Mouse (Mus musculus): ENCODE data around the gene Hdac6. TPM values are rescaled to one million over a fixed set of nuclear protein-coding genes. Genes with fewer than 3 reads are reported as not detected.
"Not testable (repeated sequence)": the region's sequence is repeated elsewhere in the genome, so short reads cannot be mapped to it uniquely, and the experiment has no call there.

Hdac6 gene
- total RNA-seq, 2 experiments from 2014 or later, result 5.0 to 5.5 TPM

DNA sequence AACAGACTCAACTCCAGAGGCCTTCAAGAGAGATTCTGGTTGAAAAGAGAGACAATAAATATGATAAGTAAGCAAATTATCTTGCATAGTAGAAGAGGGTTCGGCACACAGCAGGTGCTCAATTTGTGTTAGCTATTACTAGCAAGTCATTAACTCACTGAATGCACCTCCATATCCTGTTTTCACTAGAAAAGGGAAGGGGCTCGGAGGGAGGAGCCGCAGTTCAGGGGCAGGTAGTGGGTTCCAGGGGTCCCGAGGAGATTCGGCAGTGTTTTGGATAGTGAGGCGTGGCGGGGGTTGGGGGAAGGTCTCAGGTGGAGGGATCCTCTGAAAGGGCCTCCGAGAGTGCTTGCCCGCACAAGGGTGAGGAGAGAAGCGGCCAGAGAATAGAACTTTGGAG is 20.6 kb downstream of the Hdac6 start:
- no peak for DNase-seq
- intact Hi-C loops (cut with DNase I; ENCODE audit: low total_unique reads), result no loop called here

DNA sequence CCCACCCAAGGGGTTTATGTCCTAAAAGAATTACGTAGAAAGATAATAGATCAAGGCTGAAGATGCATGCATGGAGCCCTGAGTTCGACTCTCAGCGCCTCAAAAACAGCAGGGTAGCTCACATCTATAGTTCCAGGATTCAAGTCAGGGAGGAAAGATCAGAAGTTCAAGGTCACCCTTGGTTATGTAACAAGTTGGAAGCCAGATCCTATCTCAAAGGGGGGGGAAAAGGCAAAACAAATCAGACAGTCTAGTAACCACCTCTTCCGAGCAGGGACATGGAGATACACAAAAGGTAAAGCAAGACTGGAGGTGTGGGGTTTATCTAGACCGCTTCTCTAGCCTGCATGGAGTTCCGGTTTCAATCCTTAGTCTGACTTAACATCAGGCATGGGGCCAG is 21.4 kb downstream of the Hdac6 start:
- intact Hi-C loops (cut with DNase I; ENCODE audit: low total_unique reads), result no loop called here
- no peak for DNase-seq

DNA sequence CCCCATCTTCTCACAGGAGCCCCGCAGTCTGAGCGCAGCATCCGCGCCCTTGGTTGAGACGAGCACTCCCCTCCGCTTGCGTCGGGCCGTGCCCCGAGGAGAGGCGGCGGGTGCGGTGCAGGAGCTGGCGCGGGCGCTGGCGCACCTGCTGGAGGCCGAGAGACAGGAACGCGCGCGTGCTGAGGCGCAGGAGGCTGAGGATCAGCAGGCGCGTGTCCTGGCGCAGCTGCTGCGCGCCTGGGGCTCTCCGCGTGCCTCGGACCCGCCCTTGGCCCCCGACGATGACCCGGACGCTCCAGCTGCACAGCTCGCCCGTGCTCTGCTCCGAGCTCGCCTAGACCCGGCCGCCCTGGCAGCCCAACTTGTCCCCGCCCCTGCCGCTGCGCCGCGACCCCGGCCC is 25.7 kb downstream of the Hdac6 start:
- intact Hi-C loops (cut with DNase I; ENCODE audit: low total_unique reads), result no loop called here
- no peak for DNase-seq

- intact Hi-C loops (cut with DNase I; ENCODE audit: low total_unique reads), result loop anchor here (5.0 kb wide), 1 partner anchor 98 kb away; the partner anchor contains the start of gene Glod5
- DNase-seq, result no peak
Measured at GRCm38 (mm10) chrX:7919601-7920383, 27.9 kb downstream of the Hdac6 start, which contains the start of gene Pcsk1n. Pcsk1n (plus strand) TSS chrX:7919822.

DNA sequence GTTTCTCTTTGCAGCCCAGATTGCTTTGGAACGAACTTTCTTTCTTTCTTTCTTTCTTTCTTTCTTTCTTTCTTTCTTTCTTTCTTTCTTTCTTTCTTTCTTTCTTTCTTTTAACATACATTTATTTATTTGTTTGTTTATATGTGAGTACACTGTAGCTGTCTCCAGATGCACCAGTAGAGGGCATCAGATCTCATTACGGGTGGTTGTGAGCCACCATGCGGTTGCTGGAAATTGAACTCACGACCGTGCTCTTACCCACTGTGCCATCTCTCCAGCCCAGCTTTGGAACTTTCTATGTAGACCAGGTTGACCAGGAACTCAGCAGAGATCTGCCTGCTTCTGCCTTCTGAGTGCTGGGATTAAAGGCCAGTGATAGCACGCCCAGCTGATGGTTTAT is 29.7 kb downstream of the Hdac6 start:
- intact Hi-C loops (cut with DNase I; ENCODE audit: low total_unique reads), result loop anchor here (5.0 kb wide), 1 partner anchor 99 kb away; the partner anchor contains the start of gene Glod5

DNA sequence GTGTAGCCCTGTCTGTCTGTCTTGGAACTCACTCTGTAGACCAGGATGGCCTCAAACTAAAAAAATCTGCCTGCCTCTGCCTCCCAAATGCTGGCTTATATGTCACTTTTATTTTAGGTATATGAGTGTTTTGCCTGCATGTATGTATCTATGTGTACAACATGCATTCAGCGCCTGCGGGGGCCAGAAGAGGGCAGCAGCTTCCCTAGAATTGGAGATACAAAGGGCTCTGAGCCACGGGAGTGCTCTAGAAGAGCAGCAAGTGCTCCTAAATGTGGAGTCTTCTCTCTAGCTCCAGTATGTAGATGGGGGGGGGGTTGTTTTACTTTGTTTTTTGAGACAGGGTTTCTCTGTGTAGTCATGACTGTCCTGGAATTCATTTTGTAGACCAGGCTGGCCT is 32.0 kb downstream of the Hdac6 start:
- DNase-seq, result not testable (repeated sequence)

More for the DNA sequence above, 29.7 kb downstream of the Hdac6 start:
- DNase-seq, result not testable (repeated sequence)

DNA sequence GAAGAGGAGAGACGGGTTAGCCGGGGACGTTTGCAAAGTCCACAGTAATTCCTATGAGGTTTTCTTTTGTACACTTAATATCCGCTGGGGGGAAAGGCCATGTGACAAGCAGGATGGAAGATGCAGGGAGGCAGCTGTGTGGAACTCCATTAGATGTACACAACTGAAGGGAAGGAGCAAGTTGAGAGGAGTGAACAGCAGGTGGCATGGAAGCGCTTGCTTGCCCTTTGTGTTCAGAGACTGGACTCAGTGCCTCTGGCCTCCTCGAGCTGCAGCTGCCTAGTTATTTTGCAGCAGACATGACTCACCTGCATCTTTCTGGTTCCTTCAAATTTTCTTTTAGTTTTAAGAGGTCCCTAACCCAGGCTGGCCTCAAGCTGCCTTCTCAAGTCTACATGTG is 37.2 kb downstream of the Hdac6 start:
- DNase-seq, result no peak
- intact Hi-C loops (cut with DNase I; ENCODE audit: low total_unique reads), result no loop called here

More for the DNA sequence above, 32.0 kb downstream of the Hdac6 start:
- intact Hi-C loops (cut with DNase I; ENCODE audit: low total_unique reads), result loop anchor here (5.0 kb wide), 1 partner anchor 102 kb away; the partner anchor contains the start of gene Glod5

GRCm38 (mm10) chrX:7909242-7909641 is 38.4 kb downstream of the Hdac6 start, which contains the start of gene Gm10490:
Gm10490 (plus strand) TSS chrX:7909542.
- intact Hi-C loops (cut with DNase I; ENCODE audit: low total_unique reads), result not testable (repeated sequence)

DNA sequence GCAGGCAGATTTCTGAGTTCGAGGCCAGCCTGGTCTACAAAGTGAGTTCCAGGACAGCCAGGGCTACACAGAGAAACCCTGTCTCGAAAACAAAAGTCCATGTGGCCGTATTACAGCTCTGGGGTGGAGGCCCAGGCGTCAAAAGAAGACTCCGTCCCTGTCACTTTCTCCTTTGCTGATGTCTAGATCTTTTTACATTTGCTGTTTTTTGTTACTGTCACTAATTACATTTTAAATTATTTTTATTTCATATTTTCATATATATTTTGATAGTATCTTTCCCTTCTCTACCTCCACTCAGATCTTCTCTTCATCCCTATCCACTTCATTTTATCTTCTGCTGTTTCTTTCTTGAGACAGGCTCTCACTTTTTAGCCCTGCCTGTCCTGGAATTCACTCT is 40.0 kb downstream of the Hdac6 start, which contains the start of gene Gm10491:
Gene Gm10491, minus strand, starts transcription at position 101 of the 400 bp plus-strand sequence.
- intact Hi-C loops (cut with DNase I; ENCODE audit: low total_unique reads), result no loop called here
- no peak for DNase-seq

More at GRCm38 (mm10) chrX:7909242-7909641, 38.4 kb downstream of the Hdac6 start, which contains the start of gene Gm10490:
- not testable (repeated sequence) for DNase-seq

GRCm38 (mm10) chrX:7904441-7904840 is 43.2 kb downstream of the Hdac6 start:
- intact Hi-C loops (cut with DNase I; ENCODE audit: low total_unique reads), result no loop called here
- no peak for DNase-seq

GRCm38 (mm10) chrX:7898880-7899874 is 48.5 kb downstream of the Hdac6 start, which contains the start of the genes Pqbp1 and Timm17b:
Pqbp1 (minus strand) TSS chrX:7899269.
Timm17b (plus strand) TSS chrX:7899357.
- intact Hi-C loops (cut with DNase I; ENCODE audit: low total_unique reads), result no loop called here
- DNase-seq, result peak; percentile 87

DNA sequence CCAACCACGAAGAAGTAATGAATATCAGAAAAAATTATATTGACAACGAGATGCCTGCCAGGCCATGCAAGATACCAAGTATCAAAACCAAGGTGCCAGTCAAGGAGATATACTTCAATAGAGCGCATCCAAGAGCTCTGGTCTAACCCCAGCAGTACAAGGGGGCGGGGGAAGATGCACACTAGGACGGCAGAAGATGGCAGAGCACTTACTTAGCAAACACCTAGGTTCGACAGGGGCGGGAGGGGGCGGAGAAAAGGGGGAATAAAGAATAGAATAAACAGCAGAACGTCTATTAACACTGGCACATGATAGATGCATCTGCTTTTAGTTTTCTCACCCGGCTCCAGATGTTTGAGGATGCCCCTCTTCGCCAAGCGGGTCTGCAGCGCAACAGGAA is 49.5 kb downstream of the Hdac6 start:
- intact Hi-C loops (cut with DNase I; ENCODE audit: low total_unique reads), result no loop called here
- no peak for DNase-seq

- intact Hi-C loops (cut with DNase I; ENCODE audit: low total_unique reads), result no loop called here
- peak; percentile 86 for DNase-seq
Measured at GRCm38 (mm10) chrX:7883841-7884567, 63.7 kb downstream of the Hdac6 start, which contains the start of gene Slc35a2. Slc35a2 (plus strand) TSS chrX:7884028.

Other genes with a start within 250 kb of the Hdac6 start
- gene Wdr45, start 233.6 kb downstream of the Hdac6 start, total RNA-seq (2021), result 10 to 100 TPM; 20.4 to 22.8 TPM
- not detected for gene Gm45208, start 225.6 kb downstream of the Hdac6 start, total RNA-seq (2021)
- 1 to 10 TPM; 6.1 to 9.0 TPM for gene Praf2, start 219.4 kb downstream of the Hdac6 start, total RNA-seq (2021)
- gene Ccdc120, start 197.0 kb downstream of the Hdac6 start, total RNA-seq (2021), result 1 to 10 TPM in 1 of 2 experiments, under 1 TPM in 1; 0.86 to 1.8 TPM
- 1 to 10 TPM; 8.8 to 9.7 TPM for gene Tfe3, start 185.3 kb downstream of the Hdac6 start, total RNA-seq (2021)
- 10 to 100 TPM; 16.8 to 17.4 TPM for gene Gripap1, start 158.1 kb downstream of the Hdac6 start, total RNA-seq (2021)
- gene Kcnd1, start 125.6 kb downstream of the Hdac6 start, total RNA-seq (2021), result under 1 TPM; 0.66 to 0.68 TPM
- gene Otud5, start 106.5 kb downstream of the Hdac6 start, total RNA-seq (2021), result 10 to 100 TPM; 16.8 to 19.1 TPM
- gene Pim2, start 69.6 kb downstream of the Hdac6 start, total RNA-seq (2021), result 1 to 10 TPM; 1.1 to 1.2 TPM
- 10 to 100 TPM in 1 of 2 experiments, 1 to 10 TPM in 1; 8.7 to 10.2 TPM for gene Slc35a2, start 63.9 kb downstream of the Hdac6 start, total RNA-seq (2021)
- 10 to 100 TPM; 27.3 to 32.0 TPM for gene Pqbp1, start 48.6 kb downstream of the Hdac6 start, total RNA-seq (2021)
- gene Timm17b, start 48.5 kb downstream of the Hdac6 start, total RNA-seq (2021), result 10 to 100 TPM; 43.9 to 44.8 TPM
- gene Gm10491, start 40.1 kb downstream of the Hdac6 start, total RNA-seq (2021), result not detected
- gene Gm10490, start 38.3 kb downstream of the Hdac6 start, total RNA-seq (2021), result not detected
- under 1 TPM in 1 of 2 experiments, not detected in 1; 0.14 TPM for gene Pcsk1n, start 28.1 kb downstream of the Hdac6 start, total RNA-seq (2021)
- not detected for gene Eras, start 19.3 kb downstream of the Hdac6 start, total RNA-seq (2021)
- under 1 TPM in 1 of 2 experiments, not detected in 1; 0.21 TPM for gene Gata1, start 30.2 kb upstream of the Hdac6 start, total RNA-seq (2021)
- not detected for gene Glod5, start 70.6 kb upstream of the Hdac6 start, total RNA-seq (2021)
- 1 to 10 TPM; 5.2 to 5.5 TPM for gene Suv39h1, start 126.9 kb upstream of the Hdac6 start, total RNA-seq (2021)
- under 1 TPM; 0.84 to 0.93 TPM for gene Was, start 142.6 kb upstream of the Hdac6 start, total RNA-seq (2021)
- 10 to 100 TPM; 19.6 to 20.6 TPM for gene Wdr13, start 185.0 kb upstream of the Hdac6 start, total RNA-seq (2021)
- 100 to 1,000 TPM; 179 to 195 TPM for gene Rbm3, start 198.0 kb upstream of the Hdac6 start, total RNA-seq (2021)
- 1 to 10 TPM; 2.5 to 3.7 TPM for gene Tbc1d25, start 228.3 kb upstream of the Hdac6 start, total RNA-seq (2021)
- gene Ebp, start 245.6 kb upstream of the Hdac6 start, total RNA-seq (2021), result 10 to 100 TPM; 11.3 to 11.8 TPM